Mouse (Mus musculus) B cell, adult 62 days (primary cell): ENCODE data around the gene H2-Q2. TPM values are rescaled to one million over a fixed set of nuclear protein-coding genes. Genes with fewer than 3 reads are reported as not detected.

Experiments used
- total RNA-seq: library from RNA; stranded (reverse); gene quantifications from 4 replicates; pipeline ENCODE4 v1.2.4, GENCODE M21; 2023

H2-Q2 gene
- 6.5 to 10.8 TPM (median 9.4 TPM) in 4 replicates for total RNA-seq

GRCm38 (mm10) chr17:35342071-35342671, at the start of gene H2-Q2:
H2-Q2 (plus strand) TSS chr17:35342242.

GRCm38 (mm10) chr17:35320327-35321081, 21.5 kb upstream of the H2-Q2 start, which contains the start of gene H2-Q1:
H2-Q1 (plus strand) TSS chr17:35320405.

GRCm38 (mm10) chr17:35379369-35379728, 37.3 kb downstream of the H2-Q2 start, which contains the start of gene H2-Q4:
H2-Q4 (plus strand) TSS chr17:35379617.

Other genes starting within 250 kb of the H2-Q2 start
- not detected in 4 replicates for gene Ly6g5c, start 234.0 kb upstream of the H2-Q2 start, total RNA-seq
- gene Ly6g5b, start 226.8 kb upstream of the H2-Q2 start, total RNA-seq: 0.66 to 1.6 TPM (median 1.3 TPM) in 4 replicates
- gene Gpank1, start 220.8 kb upstream of the H2-Q2 start, total RNA-seq: 19.6 to 24.1 TPM (median 22.1 TPM) in 4 replicates
- gene Csnk2b, start 220.2 kb upstream of the H2-Q2 start, total RNA-seq: 114 to 130 TPM (median 122 TPM) in 4 replicates
- 12.0 to 17.1 TPM (median 14.5 TPM) in 4 replicates for gene D17H6S53E, start 215.9 kb upstream of the H2-Q2 start, total RNA-seq
- 1.2 to 1.6 TPM in 2 of 4 replicates, not detected in the others for gene Apom, start 210.2 kb upstream of the H2-Q2 start, total RNA-seq
- gene Bag6, start 207.1 kb upstream of the H2-Q2 start, total RNA-seq: 465 to 496 TPM (median 476 TPM) in 4 replicates
- 337 to 364 TPM (median 345 TPM) in 4 replicates for gene Prrc2a, start 177.3 kb upstream of the H2-Q2 start, total RNA-seq
- 2.7 to 6.9 TPM (median 4.0 TPM) in 4 replicates for gene Aif1, start 166.2 kb upstream of the H2-Q2 start, total RNA-seq
- gene Lst1, start 153.8 kb upstream of the H2-Q2 start, total RNA-seq: 33.5 to 53.9 TPM (median 46.9 TPM) in 4 replicates
- 591 to 612 TPM (median 606 TPM) in 4 replicates for gene Ltb, start 147.8 kb upstream of the H2-Q2 start, total RNA-seq
- gene Tnf, start 140.2 kb upstream of the H2-Q2 start, total RNA-seq: 9.1 to 13.6 TPM (median 11.4 TPM) in 4 replicates
- 39.2 to 45.1 TPM (median 41.7 TPM) in 4 replicates for gene Lta, start 136.9 kb upstream of the H2-Q2 start, total RNA-seq
- gene Gm16181, start 121.4 kb upstream of the H2-Q2 start, total RNA-seq: not detected in 4 replicates
- gene Atp6v1g2, start 108.6 kb upstream of the H2-Q2 start, total RNA-seq: 1.7 to 4.6 TPM (median 2.7 TPM) in 4 replicates
- 11.2 to 14.6 TPM (median 13.4 TPM) in 4 replicates for gene Nfkbil1, start 106.5 kb upstream of the H2-Q2 start, total RNA-seq
- gene Ddx39b, start 100.5 kb upstream of the H2-Q2 start, total RNA-seq: 399 to 443 TPM (median 429 TPM) in 4 replicates
- gene H2-D1, start 79.5 kb upstream of the H2-Q2 start, total RNA-seq: 1,754 to 1,882 TPM (median 1,817 TPM) in 4 replicates
- gene H2-Q1, start 21.8 kb upstream of the H2-Q2 start, total RNA-seq: 10.1 to 16.4 TPM (median 11.8 TPM) in 4 replicates
- 317 to 360 TPM (median 339 TPM) in 4 replicates for gene H2-Q4, start 37.4 kb downstream of the H2-Q2 start, total RNA-seq
- gene H2-Q6, start 82.6 kb downstream of the H2-Q2 start, total RNA-seq: 268 to 326 TPM (median 293 TPM) in 4 replicates
- 159 to 187 TPM (median 166 TPM) in 4 replicates for gene H2-Q7, start 96.9 kb downstream of the H2-Q2 start, total RNA-seq
- gene H2-Q10, start 127.8 kb downstream of the H2-Q2 start, total RNA-seq: 60.3 to 65.1 TPM (median 63.2 TPM) in 4 replicates
- 0.81 to 0.86 TPM in 2 of 4 replicates, not detected in the others for gene Pou5f1, start 163.8 kb downstream of the H2-Q2 start, total RNA-seq
- gene Tcf19, start 174.6 kb downstream of the H2-Q2 start, total RNA-seq: 4.2 to 5.3 TPM (median 5.0 TPM) in 4 replicates
- gene Cchcr1, start 174.9 kb downstream of the H2-Q2 start, total RNA-seq: 10.7 to 13.1 TPM (median 12.1 TPM) in 4 replicates
- gene Psors1c2, start 191.0 kb downstream of the H2-Q2 start, total RNA-seq: not detected in 4 replicates
- not detected in 4 replicates for gene Cdsn, start 209.9 kb downstream of the H2-Q2 start, total RNA-seq
- not detected in 4 replicates for gene 2300002M23Rik, start 225.2 kb downstream of the H2-Q2 start, total RNA-seq